28 mouse cellular contexts compared by ENCODE assay signal in the genomic region with DNA sequence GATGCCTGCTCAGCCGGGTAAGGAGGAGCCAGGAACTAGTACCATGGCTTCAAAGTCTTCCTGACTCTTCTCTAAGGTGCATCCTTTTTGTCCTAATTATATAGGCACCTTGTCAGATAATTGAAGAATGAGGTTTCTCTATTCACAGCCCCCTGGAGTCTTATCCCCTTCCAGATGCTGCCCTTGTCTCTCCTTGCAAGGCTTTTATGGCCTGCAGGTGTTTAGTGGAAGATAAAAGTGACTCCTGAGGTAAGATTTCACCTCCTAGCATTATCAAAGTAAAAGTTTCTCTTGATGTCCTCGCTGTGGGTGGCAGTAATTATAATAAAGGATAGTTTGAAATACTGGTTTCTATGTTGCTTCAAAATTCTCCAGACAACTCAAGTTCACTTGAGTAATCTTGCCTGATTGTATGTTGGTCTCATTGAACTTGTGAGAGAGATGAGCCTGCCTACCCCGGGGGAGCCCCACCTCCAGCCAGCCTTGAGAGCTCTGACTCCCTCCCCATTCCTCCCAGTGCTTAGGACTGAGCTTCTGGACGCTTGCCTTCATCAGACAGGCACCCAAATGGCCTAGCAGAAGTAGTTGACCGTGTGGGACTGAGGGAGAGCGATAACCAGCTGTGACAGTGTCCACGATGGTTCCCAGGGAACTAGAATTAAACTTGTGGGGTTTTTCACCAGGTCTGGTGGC. TPM values are rescaled to one million over a fixed set of nuclear protein-coding genes. Genes with fewer than 3 reads are reported as not detected.
DNase-seq lines count a peak whose midpoint lies in the region; ATAC-seq and TF ChIP-seq lines count a peak whose summit lies in the region.
"Had no signal": no experiment of that assay in that cellular context is flagged by ENCODE, and none has a peak within 500 bp of the region (broad histone marks: within the 10 kb centered on the region; RNA-seq: fewer than 3 reads in every experiment).

No protein-coding gene starts in this region.

- H3K4me3 ChIP-seq in liver, embryonic 13.5 days (replicated peaks): no peak overlapping the region
- H3K4me3 ChIP-seq in lung, adult 2 months (replicated peaks; ENCODE audit: extremely low read depth, low read depth, low read length): no peak overlapping the region
- H3K4me3 ChIP-seq: forebrain, embryonic 15.5 days; heart, embryonic 12.5 days; hindbrain, embryonic 10.5 days; intestine, embryonic 15.5 days; midbrain, embryonic 13.5 days had no signal

- 71% methylated on average over 7 of the region's 7 CpGs for WGBS in liver, embryonic 13.5 days (ENCODE audit: insufficient replicate concordance)
- 73% methylated on average over 7 of the region's 7 CpGs for WGBS in lung, adult 2 months

- peak; percentile 54 for ATAC-seq in liver, embryonic 13.5 days (ENCODE audit: low read depth)
- ATAC-seq in megakaryocyte-erythroid progenitor cell, adult 5-6 weeks (replicated peaks; ENCODE audit: low FRiP score, low TSS enrichment, poor library complexity, severe bottlenecking): peak; percentile 45; the same call in 1 of the 2 replicates
- ATAC-seq: forebrain, embryonic 15.5 days; hindbrain, embryonic 16.5 days; intestine, embryonic 15.5 days; midbrain, embryonic 13.5 days had no signal

- no peak for TF ChIP-seq CTCF in lung, adult 2 months (IDR thresholded peaks at IDR 0.05; ENCODE audit: insufficient read depth, low read length)

- H3K9me3 ChIP-seq in liver, embryonic 13.5 days (replicated peaks): no peaks in the 10 kb centered on the region
- H3K9me3 ChIP-seq: forebrain, embryonic 15.5 days; heart, embryonic 12.5 days; hindbrain, embryonic 10.5 days; intestine, embryonic 15.5 days; midbrain, embryonic 13.5 days had no signal

- peaks cover 52% of the 10 kb centered on the region for H3K4me1 ChIP-seq in liver, embryonic 13.5 days (replicated peaks)
- no peaks in the 10 kb centered on the region for H3K4me1 ChIP-seq in lung, adult 2 months (ENCODE audit: control insufficient read depth, insufficient read depth, low read length)
- H3K4me1 ChIP-seq: forebrain, embryonic 15.5 days; heart, embryonic 12.5 days; midbrain, embryonic 13.5 days had no signal

- H3K27ac ChIP-seq in liver, embryonic 13.5 days: peak overlapping the region; percentile 81
- H3K27ac ChIP-seq: forebrain, embryonic 15.5 days; hindbrain, embryonic 10.5 days; intestine, embryonic 15.5 days; midbrain, embryonic 13.5 days; stomach, postnatal 0 days had no signal

- TF ChIP-seq POLR2A in lung, adult 2 months (IDR thresholded peaks at IDR 0.05; ENCODE audit: borderline replicate concordance, extremely low read depth, low read depth, low read length): no peak

- peak overlapping the region; percentile 47 for H3K9ac ChIP-seq in liver, embryonic 13.5 days
- H3K9ac ChIP-seq: forebrain, embryonic 15.5 days; heart, embryonic 12.5 days; intestine, embryonic 15.5 days; midbrain, embryonic 13.5 days had no signal

- H3K27me3 ChIP-seq in liver, embryonic 13.5 days: no peaks in the 10 kb centered on the region
- H3K27me3 ChIP-seq: forebrain, embryonic 15.5 days; heart, embryonic 12.5 days; intestine, embryonic 15.5 days; midbrain, embryonic 13.5 days had no signal

- intact Hi-C loops in left cerebral cortex, postnatal 25 days (cut with DNase I): no loop called here

- H3K36me3 ChIP-seq in liver, embryonic 13.5 days: peaks cover 20% of the 10 kb centered on the region

- peak overlapping the region; percentile 5; the same call in 1 of the 2 replicates for H3K4me2 ChIP-seq in liver, embryonic 13.5 days
- H3K4me2 ChIP-seq: forebrain, embryonic 15.5 days; heart, embryonic 12.5 days; intestine, embryonic 15.5 days; midbrain, embryonic 13.5 days had no signal

- DNase-seq in adrenal gland, adult 8-10 months: peak; percentile 23
- no peak for DNase-seq in adrenal gland, postnatal 4 days (ENCODE audit: low spot score in 2 of 2)
- DNase-seq in c-Kit-negative CD71-positive TER-119-positive erythroid progenitor cells, embryonic 14.5 days (ENCODE audit: low read depth, low spot score): peak; percentile 22
- DNase-seq in liver, embryonic 13.5 days: peak; percentile 28
- DNase-seq in lung, adult 2 months: no peak
- DNase-seq in layer of hippocampus, adult 18-20 months (ENCODE audit: low spot score in 2 of 2): no peak
- no peak for DNase-seq in left cerebral cortex, postnatal 25 days (ENCODE audit: low spot score in 2 of 2)
- DNase-seq: cerebellum, adult 18-20 months; cerebellum, postnatal 36 days; gastrocnemius, postnatal 14 days; heart, adult 11 months; heart, postnatal 10 days; kidney, adult 9 months; kidney, postnatal 14 days; layer of hippocampus, postnatal 36 days; lung, postnatal 14 days; thymus, adult 2 months had no signal

RNA-seq across cellular contexts. Expression of a gene that starts 7.8 kb away (rescaled TPM):
- total RNA-seq in adrenal gland, adult 8-10 months (2022): 1 to 10 TPM; 3.8 to 9.0 (median 8.3) TPM
- 10 to 100 TPM; 13.3 to 14.2 TPM for total RNA-seq in adrenal gland, postnatal 4 days (2021)
- polyA plus RNA-seq in liver, embryonic 13.5 days (2015; fragmentation: Nextera tagmentation; extraction: Ambion mirVana): 0.36 and 0.51 TPM in 2 replicates
- 0.25 TPM in 1 of 2 replicates, not detected in the other for total RNA-seq in megakaryocyte-erythroid progenitor cell, adult 5-6 weeks (2014; fragmentation: Nextera tagmentation)
- not detected in 2 replicates for total RNA-seq in megakaryocyte-erythroid progenitor cell, adult 5-6 weeks (2017)
- polyA plus RNA-seq in lung, adult 2 months (2012; rRNA removed): 8.3 and 8.8 TPM in 2 replicates
- total RNA-seq in layer of hippocampus, adult 18-20 months (2021): 1 to 10 TPM; 1.6 to 1.8 TPM
- total RNA-seq in left cerebral cortex, postnatal 25 days (2021): 1 to 10 TPM; 1.4 to 2.0 TPM

RNA-seq across cellular contexts. Expression of a gene that starts 37.4 kb away (rescaled TPM):
- 10 to 100 TPM in 1 of 4 experiments, 1 to 10 TPM in 3; 6.6 to 11.4 (median 9.1) TPM for total RNA-seq in adrenal gland, adult 8-10 months (2022)
- 10 to 100 TPM in 1 of 2 experiments, 1 to 10 TPM in 1; 9.1 to 10.8 TPM for total RNA-seq in adrenal gland, postnatal 4 days (2021)
- 5.5 and 5.6 TPM in 2 replicates for polyA plus RNA-seq in liver, embryonic 13.5 days (2015; fragmentation: Nextera tagmentation; extraction: Ambion mirVana)
- total RNA-seq in megakaryocyte-erythroid progenitor cell, adult 5-6 weeks (2014; fragmentation: Nextera tagmentation): 17.5 and 19.1 TPM in 2 replicates
- total RNA-seq in megakaryocyte-erythroid progenitor cell, adult 5-6 weeks (2017): 7.7 and 15.6 TPM in 2 replicates
- polyA plus RNA-seq in lung, adult 2 months (2012; rRNA removed): 12.1 and 13.7 TPM in 2 replicates
- total RNA-seq in layer of hippocampus, adult 18-20 months (2021): 10 to 100 TPM; 13.9 to 16.9 TPM
- 10 to 100 TPM; 13.0 to 14.0 TPM for total RNA-seq in left cerebral cortex, postnatal 25 days (2021)

RNA-seq across cellular contexts. Expression of a gene that starts 38.5 kb away (rescaled TPM):
- total RNA-seq in adrenal gland, adult 8-10 months (2022): not detected
- not detected for total RNA-seq in adrenal gland, postnatal 4 days (2021)
- polyA plus RNA-seq in liver, embryonic 13.5 days (2015; fragmentation: Nextera tagmentation; extraction: Ambion mirVana): not detected in 2 replicates
- not detected in 2 replicates for total RNA-seq in megakaryocyte-erythroid progenitor cell, adult 5-6 weeks (2014; fragmentation: Nextera tagmentation)
- total RNA-seq in megakaryocyte-erythroid progenitor cell, adult 5-6 weeks (2017): not detected in 2 replicates
- polyA plus RNA-seq in lung, adult 2 months (2012; rRNA removed): 58.9 and 61.4 TPM in 2 replicates
- total RNA-seq in layer of hippocampus, adult 18-20 months (2021): 1 to 10 TPM in 1 of 2 experiments, under 1 TPM in 1; 0.46 to 1.1 TPM
- total RNA-seq in left cerebral cortex, postnatal 25 days (2021): not detected
- total RNA-seq: gastrocnemius, postnatal 14 days; layer of hippocampus, postnatal 36 days; left cerebral cortex, postnatal 36 days; liver, adult 2 months had no signal
- polyA plus RNA-seq: heart, embryonic 12.5 days; intestine, embryonic 15.5 days; midbrain, embryonic 13.5 days; neural tube, embryonic 11.5 days had no signal

RNA-seq across cellular contexts. Expression of a gene that starts 45.7 kb away (rescaled TPM):
- total RNA-seq in adrenal gland, adult 8-10 months (2022): 10 to 100 TPM in 1 of 4 experiments, 1 to 10 TPM in 3; 4.5 to 18.0 (median 5.8) TPM
- total RNA-seq in adrenal gland, postnatal 4 days (2021): 1 to 10 TPM; 4.8 to 5.7 TPM
- 1.2 and 1.3 TPM in 2 replicates for polyA plus RNA-seq in liver, embryonic 13.5 days (2015; fragmentation: Nextera tagmentation; extraction: Ambion mirVana)
- 0.66 and 1.8 TPM in 2 replicates for total RNA-seq in megakaryocyte-erythroid progenitor cell, adult 5-6 weeks (2014; fragmentation: Nextera tagmentation)
- total RNA-seq in megakaryocyte-erythroid progenitor cell, adult 5-6 weeks (2017): 0.94 and 2.8 TPM in 2 replicates
- 19.4 and 20.4 TPM in 2 replicates for polyA plus RNA-seq in lung, adult 2 months (2012; rRNA removed)
- total RNA-seq in layer of hippocampus, adult 18-20 months (2021): 1 to 10 TPM; 8.7 to 9.2 TPM
- total RNA-seq in left cerebral cortex, postnatal 25 days (2021): 10 to 100 TPM; 11.4 to 16.3 TPM

Comparison
In these comparisons a context has a peak if more than half of its experiments do, and no peak if none do; other contexts are left out.
1. DNase-seq: peak in adrenal gland, adult 8-10 months (single experiment), c-Kit-negative CD71-positive TER-119-positive erythroid progenitor cells, embryonic 14.5 days (single experiment) and liver, embryonic 13.5 days (single experiment); none in adrenal gland, postnatal 4 days (0 of 2), lung, adult 2 months (single experiment), layer of hippocampus, adult 18-20 months (0 of 2) and left cerebral cortex, postnatal 25 days (0 of 2).